Mouse (Mus musculus): ENCODE measurements around the gene Tmem132c.

DNA sequence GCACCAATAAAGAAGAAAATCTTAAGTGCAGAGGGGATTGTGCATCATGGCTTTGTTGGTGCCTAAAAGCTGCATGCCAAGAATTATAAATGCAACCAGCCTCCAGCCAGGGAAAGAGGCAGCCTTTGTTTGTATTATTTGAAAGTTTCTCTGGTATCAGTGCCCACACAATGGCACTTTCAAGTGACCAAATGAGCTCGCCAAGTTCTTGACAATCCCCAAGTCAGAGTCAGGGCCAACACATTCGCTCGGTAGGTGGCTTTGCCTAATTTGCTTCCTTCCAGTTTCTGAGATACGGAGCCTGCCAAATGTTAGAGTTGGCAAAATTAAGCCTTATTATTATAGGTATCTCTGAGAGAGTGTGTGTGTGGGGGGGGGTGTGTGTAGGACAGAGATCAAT, 139.6 kb downstream of the Tmem132c start:
- TF ChIP-seq CTCF (IDR thresholded peaks at IDR 0.05; ENCODE audit: control insufficient read depth, insufficient read depth, insufficient replicate concordance, low read depth, low read length) (no peak), POLR2A (IDR thresholded peaks at IDR 0.05; ENCODE audit: control insufficient read depth, low read depth, low read length) (no peak)

All from testis, adult 2 months (tissue).